Mouse (Mus musculus): Measurements from ENCODE around the gene Utrn.
A peak's percentile ranks its signal among the peaks of the same experiment; 100 is the strongest.

Utrn gene

DNA sequence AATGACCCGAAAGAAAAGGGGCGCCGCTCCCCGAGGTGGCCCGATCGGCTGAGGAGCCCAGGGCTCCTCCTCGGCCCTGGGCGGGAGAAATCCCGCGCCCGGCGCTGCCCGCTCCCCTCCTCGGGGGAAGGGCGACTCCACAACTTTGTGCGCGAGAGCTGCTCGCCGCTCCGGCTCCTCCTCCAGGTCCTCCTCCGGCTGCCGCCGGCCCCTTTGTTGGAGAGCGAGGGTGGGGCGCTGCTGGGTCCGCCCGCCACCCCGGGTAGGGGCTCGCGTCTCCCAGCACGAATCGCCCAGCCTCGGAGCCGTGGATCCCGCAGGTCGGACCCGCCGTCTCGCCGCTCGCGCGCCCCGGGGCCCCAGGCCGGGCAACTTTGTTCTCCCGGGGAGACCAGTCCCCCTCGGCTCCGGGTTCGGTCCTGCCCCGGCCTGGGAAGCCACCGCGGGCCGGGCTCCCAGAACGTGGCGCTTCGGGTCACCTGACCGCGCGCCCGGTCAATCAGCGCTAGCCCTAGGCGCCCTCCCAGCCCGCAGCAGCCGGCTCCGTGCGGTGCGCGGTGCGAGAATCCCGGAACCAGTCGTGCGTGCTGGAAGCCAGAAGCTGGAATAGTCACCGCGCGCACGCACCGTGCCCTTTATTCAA lies at the start of gene Utrn:
Gene Utrn, minus strand, starts transcription at position 337 of the 643 bp plus-strand sequence.
- peak; percentile 72 to 76 for DNase-seq (ENCODE audit: low spot score in 2 of 2)

DNA sequence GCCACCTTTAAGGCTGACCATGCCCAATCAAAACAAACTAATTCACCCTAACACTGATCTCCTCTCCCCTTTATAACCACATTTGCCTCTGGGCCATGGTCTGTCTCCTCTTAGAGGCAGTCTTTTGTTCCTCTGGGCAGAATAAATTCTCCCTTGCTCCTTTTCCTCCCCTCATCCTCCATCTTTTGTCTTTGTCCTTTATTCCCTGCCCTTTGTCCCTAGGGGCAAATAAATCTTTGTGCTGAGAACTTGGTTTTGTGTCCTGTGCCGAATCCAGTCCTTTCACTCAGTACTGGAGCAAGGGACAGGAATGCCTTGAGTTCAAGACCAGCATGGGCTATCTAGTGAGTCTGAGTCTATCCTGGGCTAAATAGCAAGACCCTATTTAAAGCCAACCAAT lies 48.5 kb upstream of the Utrn start:
- no peak for DNase-seq (ENCODE audit: low spot score in 2 of 2)

DNA sequence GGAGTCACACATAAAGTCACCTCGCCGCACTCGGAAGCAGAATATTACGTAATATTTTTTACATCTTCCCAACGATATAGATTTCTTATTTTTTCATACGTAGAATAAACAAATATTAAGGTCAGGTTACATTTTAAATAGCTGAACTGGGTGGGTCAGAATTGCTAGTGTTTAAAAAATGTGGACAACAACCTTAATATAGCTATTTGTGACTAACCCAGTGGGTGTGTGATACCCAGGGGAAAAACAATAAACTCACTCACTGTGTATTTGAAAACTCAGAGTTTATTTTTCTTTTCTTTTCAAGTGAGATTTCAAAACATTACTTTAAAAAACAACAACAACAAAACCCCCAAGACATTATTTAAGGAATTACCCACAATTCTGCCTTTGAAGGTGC lies 47.2 kb upstream of the Utrn start:
- no peak for DNase-seq (ENCODE audit: low spot score in 2 of 2)

DNA sequence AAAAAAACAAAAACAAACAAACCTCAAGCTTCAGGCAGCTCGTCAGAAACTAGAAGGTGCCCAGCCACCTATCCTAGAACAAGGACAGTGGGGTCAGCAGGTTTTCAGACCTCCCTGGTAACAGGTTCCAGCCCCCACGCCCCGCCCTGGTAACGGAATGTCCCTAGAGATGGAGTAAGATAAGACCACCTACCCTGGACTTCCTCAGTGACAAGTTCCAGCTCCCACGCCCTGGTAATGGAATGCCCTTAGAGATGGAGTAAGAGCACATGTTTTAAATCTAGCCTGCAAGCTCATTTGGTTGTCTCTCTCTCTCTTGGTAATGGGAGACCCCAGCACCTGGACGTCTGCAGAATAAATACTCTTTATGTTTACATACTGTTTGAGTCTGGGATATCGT lies 46.7 kb upstream of the Utrn start:
- DNase-seq (ENCODE audit: low spot score in 2 of 2), result no peak

DNA sequence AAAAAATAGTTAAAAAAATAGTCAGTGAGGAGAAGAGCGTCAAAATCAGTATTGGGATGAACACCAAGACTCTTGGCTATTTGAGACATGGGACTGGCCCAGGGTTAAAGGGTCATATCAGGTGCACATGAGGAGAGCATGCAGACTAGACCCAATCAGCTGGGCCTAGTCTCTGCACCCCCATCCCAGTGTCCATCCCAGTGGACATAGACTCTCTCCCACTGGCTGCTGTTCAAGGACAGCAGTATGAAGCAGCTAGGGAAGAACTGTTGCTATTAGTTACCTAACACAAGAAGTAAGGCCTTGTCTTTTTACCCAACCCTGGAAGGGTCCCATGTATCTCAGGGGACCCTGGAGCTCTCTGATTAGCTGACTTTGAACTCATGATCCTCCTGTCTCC lies 45.0 kb upstream of the Utrn start:
- no peak for DNase-seq (ENCODE audit: low spot score in 2 of 2)

DNA sequence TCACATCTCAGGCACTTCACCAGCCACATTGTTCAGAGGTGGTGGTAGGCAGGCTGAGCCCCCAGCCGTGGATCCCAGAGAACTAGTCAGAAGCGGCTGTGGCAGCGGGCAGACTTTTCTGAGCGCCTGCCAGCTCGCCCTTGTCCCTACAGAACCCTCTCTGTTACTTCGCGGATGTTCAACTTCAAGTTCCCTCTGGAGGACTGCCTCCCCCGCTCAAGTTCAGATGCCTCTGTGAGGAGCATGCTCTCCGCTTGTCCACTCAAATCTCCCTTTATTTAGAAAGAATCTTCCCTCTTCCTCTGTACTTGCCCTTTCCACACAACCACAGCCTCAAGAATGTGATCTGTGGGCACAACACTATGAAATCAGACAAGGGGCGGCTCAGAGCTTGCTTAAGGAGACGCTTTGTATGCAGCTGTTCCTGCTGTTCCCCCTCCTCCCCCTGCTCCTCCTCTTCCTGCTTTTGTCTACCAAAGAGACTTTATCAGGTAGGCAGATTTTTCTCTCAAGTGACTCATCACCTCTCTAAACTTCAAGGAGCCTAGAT lies 42.9 kb upstream of the Utrn start:
- peak; percentile 63 to 70 for DNase-seq (ENCODE audit: low spot score in 2 of 2)

DNA sequence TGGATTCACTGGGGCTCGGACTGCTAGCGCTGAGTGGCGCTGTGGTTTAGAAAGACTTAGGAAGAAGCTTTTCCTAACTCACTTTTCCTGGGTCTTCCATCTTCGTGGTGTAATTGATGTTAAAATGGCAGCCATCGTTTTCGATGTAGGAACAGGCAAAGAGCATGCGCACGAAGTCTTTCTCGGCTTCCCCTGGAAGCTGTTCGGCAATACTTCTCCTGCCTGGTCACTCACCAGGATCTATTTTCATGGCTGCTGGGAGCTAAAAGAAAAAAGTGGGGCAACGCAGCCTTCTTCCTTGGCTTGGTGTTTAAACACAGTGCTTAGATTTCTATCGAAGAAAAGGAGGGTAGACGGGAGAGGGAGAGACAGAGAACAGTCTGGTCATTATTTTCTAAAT lies 42.3 kb upstream of the Utrn start:
- no peak for DNase-seq (ENCODE audit: low spot score in 2 of 2)

DNA sequence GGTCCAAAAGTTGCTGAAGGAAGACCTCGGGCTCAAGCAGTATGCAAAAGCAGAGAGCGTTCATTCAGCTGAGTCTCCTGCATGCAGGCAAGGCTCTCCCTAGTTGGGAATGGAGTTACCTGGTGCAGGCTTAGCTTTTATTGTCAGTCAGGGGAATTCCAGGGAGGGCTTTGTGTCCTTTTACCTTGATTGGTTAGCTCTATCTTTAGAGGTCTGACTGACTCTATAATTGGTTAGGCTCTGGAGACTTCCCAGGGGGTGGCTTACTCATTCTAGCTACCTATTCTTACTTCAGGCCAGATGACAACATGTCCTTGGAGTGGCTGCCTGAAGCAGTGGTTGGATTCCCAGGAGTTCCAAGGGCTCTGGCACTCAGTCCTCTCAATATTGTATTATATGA lies 40.7 kb upstream of the Utrn start:
- no peak for DNase-seq (ENCODE audit: low spot score in 2 of 2)

DNA sequence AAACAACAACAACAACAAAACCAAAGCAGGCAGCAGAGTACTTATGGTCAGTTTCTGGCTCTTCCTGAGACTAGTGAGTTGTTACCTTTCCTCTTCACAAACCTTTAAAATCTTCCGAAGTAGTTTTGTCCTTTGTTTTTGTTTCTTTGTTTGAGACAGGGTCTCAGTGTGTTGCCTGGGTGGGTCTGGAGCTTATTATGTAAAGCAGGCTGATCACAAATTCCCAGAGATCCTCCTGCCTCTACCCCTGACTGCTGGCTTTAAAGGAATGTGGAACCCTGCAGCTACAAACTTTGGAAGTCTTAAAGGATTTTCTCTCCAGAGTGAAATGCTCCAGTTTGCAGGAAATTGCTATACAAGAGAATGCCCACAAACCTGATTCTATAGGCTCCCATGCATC lies 40.0 kb upstream of the Utrn start:
- DNase-seq (ENCODE audit: low spot score in 2 of 2), result no peak

DNA sequence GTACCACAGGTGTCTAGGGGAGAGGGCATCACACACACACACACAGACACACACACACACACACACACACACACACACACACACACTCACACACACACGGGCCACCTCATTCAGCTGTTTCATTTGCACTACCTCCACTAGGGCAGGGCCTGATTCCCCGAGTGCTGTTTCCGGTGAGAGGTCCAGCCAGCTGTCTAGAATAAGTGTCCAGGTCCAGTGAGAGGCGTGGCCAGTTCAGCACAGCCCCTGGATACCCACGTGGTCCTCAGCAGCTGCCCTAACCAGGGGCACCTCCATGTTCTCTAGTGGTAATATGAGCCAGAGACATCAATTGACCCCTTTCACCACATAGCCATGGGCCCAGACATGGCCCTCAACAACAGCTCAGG lies 35.0 kb upstream of the Utrn start:
- no peak for DNase-seq (ENCODE audit: low spot score in 2 of 2)

DNA sequence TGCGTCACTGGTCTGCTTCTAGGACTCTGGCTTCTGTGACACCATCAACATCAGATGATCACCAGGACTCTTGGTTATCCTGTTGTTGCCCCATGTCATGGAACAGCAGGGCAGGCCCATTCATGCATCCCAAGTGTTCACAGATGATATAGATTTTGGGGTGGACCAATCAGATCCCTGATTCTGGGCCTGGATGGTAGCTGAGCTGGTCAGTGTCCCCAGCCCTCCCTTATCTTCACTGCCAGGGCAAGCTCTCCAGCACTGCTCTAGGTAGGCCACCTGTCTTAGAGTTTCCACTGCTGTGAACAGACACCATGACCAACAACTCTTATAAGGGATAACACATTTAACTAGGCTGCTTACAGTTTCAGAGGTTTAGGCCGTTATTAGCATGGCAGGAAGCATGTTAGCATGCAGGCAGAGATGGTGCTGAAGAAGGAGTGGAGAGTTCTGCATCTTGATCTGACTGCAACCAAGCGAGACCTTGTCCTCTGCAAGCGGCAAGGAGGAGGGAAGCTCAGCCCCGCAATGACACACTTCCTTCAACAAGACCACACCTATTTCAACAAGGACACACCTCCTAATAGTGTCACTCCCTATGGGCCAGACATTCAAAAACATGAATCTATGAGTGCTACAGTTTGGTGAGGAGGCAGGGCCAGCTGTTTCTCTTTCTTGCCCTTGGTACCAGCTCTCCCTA lies 34.4 kb upstream of the Utrn start:
- DNase-seq (ENCODE audit: low spot score in 2 of 2), result no peak

DNA sequence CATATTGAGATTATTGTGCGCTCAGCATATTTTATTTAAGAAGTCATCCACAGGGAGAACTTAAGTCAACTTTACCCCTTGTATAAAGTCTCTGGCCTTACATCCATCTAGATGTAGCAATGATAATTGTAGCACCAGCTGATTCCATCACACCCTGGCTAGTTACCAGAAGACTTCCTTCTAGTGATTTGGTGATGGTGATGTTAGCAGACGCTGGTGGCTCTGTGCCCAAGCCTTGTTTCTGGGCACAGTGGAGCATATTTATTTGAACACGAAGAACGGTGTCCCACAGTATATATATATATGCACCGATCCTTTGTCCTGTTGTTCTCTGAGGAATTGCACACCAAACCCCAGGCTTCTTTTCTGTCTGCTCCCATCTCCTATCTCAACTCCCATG lies 30.7 kb upstream of the Utrn start:
- no peak for DNase-seq (ENCODE audit: low spot score in 2 of 2)

DNA sequence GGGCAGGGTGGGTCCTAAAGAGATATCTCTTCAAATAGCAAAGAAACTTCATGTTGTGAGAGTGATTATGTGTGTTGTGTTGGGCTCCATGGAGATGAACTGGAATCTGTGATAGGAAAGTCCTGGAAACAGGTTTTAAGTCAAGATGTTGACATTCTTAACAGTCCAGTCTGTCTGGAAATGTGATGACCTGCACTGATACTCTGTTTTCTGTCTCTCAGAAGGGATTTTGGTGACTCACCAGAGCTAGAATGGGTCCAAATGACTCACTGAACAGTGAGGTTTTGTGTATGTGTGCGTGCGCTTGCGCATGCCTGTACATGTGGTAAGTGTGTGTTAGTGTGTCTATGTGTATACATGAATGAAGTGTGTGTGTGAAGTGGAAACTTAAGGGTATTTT lies 24.2 kb upstream of the Utrn start:
- DNase-seq (ENCODE audit: low spot score in 2 of 2), result no peak

DNA sequence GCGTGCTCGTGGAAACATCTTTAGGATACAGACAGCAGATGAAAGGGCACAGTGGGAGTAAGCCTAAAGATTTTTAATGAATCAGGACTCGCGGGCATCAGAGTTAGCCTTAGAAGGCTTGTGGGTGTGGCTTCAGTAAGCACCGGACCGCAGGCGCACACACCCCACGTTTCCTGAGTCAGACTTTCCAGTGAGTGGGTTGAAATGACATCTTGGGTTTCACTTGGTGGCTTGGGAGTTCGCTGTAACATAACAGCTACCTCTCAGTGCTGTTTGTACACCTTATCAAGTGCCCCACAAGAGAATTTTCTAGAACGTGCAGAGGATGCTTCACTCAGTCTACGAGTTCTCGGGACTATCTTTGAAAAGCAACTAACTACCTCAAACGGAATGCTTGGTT lies 19.2 kb upstream of the Utrn start:
- no peak for DNase-seq (ENCODE audit: low spot score in 2 of 2)

DNA sequence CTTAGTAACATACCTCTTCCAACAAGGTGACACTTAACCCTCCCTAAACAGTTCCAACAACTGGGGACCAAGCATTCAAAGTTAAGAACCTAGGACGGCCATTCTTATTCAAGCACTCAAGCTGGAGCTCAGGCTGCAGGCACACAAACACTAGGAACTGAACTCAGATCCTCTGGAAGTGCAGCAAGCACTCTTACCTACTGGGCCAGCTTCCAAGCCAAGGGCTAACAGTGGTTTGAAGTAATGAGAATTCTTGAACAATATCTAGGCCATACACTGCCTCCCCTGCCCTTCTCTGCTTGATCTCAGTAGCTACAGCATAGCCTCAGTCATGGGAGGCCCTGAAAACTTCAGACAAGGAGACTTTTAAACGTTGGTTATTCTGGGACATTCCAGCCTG lies 18.6 kb upstream of the Utrn start:
- no peak for DNase-seq (ENCODE audit: low spot score in 2 of 2)

DNA sequence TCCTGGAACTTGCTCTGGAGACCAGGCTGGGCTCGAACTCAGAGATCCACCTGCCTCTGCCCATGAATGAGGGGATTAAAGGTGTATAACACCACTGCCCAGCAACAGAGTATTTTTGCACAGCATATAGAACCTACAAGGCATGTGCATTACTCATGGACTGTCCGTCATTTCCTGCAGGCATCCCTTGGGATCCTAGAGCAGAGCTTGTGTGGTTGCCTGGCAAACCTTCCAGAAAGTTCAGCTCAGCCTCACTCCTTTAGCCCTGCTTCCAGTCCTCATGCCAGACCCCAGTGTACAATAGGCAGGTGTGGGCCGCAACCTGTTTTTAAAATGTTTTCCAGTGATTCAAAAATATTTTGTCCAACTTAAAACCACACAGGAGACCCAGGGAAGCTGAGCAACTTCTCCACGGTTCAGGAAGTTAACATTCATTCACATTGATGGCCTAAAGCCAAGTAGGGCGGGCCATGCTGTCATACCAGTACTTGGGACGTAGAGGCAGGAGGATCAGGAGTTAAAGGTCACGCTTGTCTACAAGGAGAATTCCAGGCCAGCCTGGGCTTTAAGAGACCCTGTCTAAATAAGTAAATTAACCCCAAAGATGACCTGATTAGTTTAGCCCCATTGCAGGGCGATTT lies 15.3 kb upstream of the Utrn start:
- no peak for DNase-seq (ENCODE audit: low spot score in 2 of 2)

DNA sequence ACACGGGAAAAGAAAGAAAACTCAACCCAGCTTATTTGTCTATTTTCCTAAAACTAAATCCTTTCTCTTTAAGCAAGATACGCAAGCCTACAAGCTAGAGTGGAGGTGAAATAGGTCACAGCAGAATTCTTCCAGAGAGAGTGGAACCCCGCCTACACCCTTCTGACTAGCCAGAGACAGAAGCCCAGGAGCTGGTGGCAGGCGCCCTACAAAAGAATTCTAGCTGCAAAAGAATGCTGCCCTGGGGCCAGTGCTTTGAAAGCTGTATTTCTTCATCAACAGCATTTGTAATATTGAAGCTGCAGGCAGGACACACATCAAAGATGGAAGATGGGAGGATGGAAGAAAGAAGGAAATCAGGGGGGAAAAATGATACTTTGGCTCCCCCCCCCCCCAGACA lies 12.7 kb upstream of the Utrn start:
- DNase-seq (ENCODE audit: low spot score in 2 of 2), result no peak

DNA sequence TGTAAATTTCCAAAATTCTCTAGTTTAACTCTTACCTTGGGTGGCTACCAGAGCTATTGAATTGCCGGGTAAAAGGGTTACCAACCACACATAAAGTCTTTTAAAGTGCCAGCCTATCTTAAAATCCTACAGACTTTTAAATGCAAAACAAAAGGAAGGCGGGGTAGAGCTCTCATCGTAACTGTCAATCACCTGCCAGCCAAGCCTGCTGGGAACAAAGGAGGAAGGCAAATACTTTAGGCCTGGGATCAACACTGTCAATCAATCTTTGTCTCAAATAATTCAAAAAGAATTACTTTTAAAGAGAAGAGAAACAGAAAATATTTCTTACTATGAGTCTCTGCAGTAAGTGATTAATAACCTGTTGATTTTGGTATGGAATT lies 10.1 kb upstream of the Utrn start:
- DNase-seq (ENCODE audit: low spot score in 2 of 2), result no peak

DNA sequence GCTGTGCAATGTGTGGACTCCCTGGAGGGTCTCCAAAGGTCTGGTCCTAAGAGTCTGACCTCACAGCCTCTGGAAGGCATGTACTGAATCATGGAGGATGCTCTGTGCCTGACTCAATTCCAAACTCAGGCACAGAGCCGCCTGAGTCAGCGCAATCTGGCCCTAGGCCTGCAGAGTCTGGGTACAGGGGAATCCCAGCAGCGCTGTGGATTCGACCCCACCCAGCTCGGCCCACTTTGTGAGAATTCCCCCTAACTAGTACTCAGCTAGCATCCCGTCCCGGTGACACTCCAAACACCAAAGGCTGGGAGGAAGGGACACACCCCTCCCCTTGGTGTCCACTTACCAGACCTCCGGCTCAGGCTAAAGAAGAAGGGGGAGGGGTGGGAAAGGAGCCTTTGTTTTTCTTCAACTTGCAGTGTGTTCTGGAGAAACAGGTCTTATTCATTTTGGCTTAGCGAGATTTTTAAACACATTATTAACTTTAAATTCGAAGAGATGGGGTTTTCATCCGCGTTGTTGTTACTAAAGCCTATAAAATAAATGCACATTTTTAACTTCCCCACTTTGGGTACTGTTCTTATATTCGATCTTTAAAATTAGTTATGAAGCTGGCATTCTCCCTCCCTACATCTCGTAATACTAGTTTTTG lies 9.6 kb upstream of the Utrn start:
- no peak for DNase-seq (ENCODE audit: low spot score in 2 of 2)

DNA sequence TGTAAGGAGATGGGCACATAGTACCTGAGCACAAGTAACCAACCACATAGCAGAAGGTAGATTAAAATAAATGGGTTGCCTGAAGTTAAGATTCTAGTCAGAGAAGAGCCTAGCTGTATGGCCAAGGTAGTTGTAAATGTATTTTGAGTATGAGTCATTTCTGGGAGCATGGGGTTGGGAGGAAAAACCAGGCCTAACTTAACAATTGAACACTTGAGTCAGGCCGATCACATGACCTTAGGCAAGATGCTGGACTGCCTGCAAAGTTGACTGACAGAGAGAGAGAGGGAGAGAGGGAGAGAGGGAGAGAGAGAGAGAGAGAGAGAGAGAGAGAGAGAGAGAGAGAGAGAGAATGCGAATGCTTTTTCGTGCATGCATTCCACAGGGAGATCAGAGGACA lies 7.3 kb upstream of the Utrn start:
- DNase-seq (ENCODE audit: low spot score in 2 of 2), result no peak

DNA sequence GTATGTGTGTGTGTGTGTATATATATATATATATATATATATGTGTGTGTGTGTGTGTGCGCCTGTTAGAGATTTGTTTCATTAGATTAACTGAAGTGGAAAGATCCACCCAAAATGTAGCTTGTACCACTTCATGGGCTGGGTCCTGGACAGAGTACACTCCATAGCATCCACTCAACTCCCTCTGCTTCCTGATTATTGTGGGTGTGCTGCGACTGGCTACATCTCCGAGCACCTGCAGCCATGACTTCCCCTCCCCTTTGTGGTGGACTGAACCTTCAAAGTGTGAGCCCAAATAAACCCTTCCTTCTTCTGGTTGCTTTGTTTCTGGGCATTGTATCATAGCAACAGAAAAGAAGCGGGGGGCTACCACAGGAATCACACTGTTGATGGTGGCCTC lies 6.2 kb upstream of the Utrn start:
- DNase-seq (ENCODE audit: low spot score in 2 of 2), result no peak

DNA sequence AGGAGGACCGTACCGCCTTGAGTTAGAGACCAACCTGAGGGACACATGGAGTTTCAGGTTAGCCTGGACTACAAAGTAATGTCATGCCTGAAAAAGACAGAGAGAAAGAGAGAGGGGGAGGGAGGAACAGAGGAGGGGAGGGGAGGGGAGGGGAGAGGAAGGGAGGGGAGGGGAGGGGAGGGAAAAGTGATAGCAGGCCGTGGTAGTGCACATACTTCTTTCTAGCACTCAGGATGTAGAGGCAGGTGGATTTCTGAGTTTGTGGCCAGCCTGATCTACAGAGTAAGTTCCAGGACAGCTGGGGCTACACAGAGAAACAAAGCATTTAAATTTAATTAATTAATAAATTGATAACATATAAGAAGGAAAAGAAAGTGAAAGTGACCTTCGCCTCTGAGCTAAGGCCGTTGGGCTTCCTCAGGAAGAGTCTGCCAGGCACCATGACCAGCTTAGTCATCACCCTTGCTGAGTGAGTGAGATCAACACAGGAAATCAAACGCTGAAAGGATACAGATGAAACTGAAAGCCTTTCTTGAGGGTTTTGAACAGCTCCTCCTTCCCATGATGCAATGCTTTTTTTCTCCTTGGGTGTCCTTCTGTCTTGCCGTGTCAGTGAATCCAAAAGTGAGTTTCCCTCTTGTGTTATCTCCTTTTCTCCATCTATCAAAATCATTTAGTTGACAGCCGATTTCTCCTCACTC lies 5.6 kb upstream of the Utrn start:
- DNase-seq (ENCODE audit: low spot score in 2 of 2), result no peak

Measured in right cerebral cortex, postnatal 10 days (tissue).